Mouse (Mus musculus) bone marrow macrophage, adult 2 months (primary cell): ENCODE measurements at regions not wholly inside any gene's neighbourhood (a gene's known extent, or its start where the extent isn't known, plus 50 kb on each side); places are given as distances from the start of the nearest gene placed in this dataset.

Experiments
- CTCF ChIP-seq: IDR thresholded peaks from 2 replicates; pipeline ENCODE4 v1.5.1; 2012; ENCODE audit warnings: low read depth, mild to moderate bottlenecking, low read length, moderate library complexity
- POLR2A ChIP-seq: IDR thresholded peaks from 2 replicates; pipeline ENCODE4 v1.6.1; 2012; ENCODE audit warnings: mild to moderate bottlenecking, low read depth, low read length, borderline replicate concordance

- TF ChIP-seq CTCF (no peak), POLR2A (no peak)
Observed at GRCm38 (mm10) chr5:118365651-118366050, 120.6 kb downstream of the 2410131K14Rik start.
